Mouse (Mus musculus) lung, embryonic 16.5 days (tissue): Measurements from ENCODE around the gene Tm9sf4. TPM values are rescaled to one million over a fixed set of nuclear protein-coding genes. Genes with fewer than 3 reads are reported as not detected.

Experiments
- ATAC-seq: fragments of 200-750 bp; cut with Nextera tagmentation; 2 replicates; pipeline ENCODE4 v1.8.0; 2017; ENCODE audit warnings: low read depth, mild to moderate bottlenecking, moderate library complexity
- H3K27ac ChIP-seq: fragments of 300-500 bp; sonication (generic); 2 replicates; pipeline ENCODE4 v1.5.1; 2014; ENCODE audit warnings: mild to moderate bottlenecking, control low read depth, low read length
- H3K27me3 ChIP-seq: fragments of 300-500 bp; sonication (generic); 2 replicates; pipeline ENCODE4 v1.6.1; 2014; ENCODE audit warnings: low read depth, low read length, mixed read lengths; ENCODE audit not compliant: control insufficient read depth, insufficient read depth
- H3K36me3 ChIP-seq: fragments of 300-500 bp; sonication (generic); 2 replicates; pipeline ENCODE4 v1.6.1; 2014; ENCODE audit warnings: low read length; ENCODE audit not compliant: control insufficient read depth, insufficient read depth
- H3K4me1 ChIP-seq: fragments of 300-500 bp; sonication (generic); replicated peaks from 2 replicates; pipeline ENCODE4 v1.6.1; 2014; ENCODE audit warnings: low read length, mixed read lengths; ENCODE audit not compliant: control insufficient read depth, insufficient read depth
- H3K4me2 ChIP-seq: fragments of 300-500 bp; sonication (generic); 2 replicates; pipeline ENCODE4 v1.6.1; 2014; ENCODE audit warnings: low read depth, low read length, control low read depth
- H3K4me3 ChIP-seq: fragments of 300-500 bp; sonication (generic); 2 replicates; pipeline ENCODE4 v1.5.1; 2014; ENCODE audit warnings: mild to moderate bottlenecking, low read length, control low read depth
- H3K9ac ChIP-seq: fragments of 300-500 bp; sonication (generic); 2 replicates; pipeline ENCODE4 v1.6.1; 2014; ENCODE audit warnings: low read length, control low read depth
- H3K9me3 ChIP-seq: fragments of 300-500 bp; sonication (generic); 2 replicates; pipeline ENCODE4 v1.6.1; 2016; ENCODE audit warnings: low read length; ENCODE audit not compliant: control insufficient read depth
- WGBS: fragments of 180-500 bp; shearing (Covaris S2); extraction: QIAGEN DNeasy Blood & Tissue Kit; methylation state at CpG from one replicate; pipeline ENCODE4 v1.1.7; 2014; 5-methylcytosine and 5-hydroxymethylcytosine counted together
- polyA plus RNA-seq: library from polyadenylated mRNA; unstranded; fragments of >200 nt; fragmentation: Nextera tagmentation; extraction: Ambion mirVana; gene quantifications from 2 replicates; pipeline ENCODE4 v1.2.1, GENCODE M21; 2015

Gene Tm9sf4
- polyA plus RNA-seq, 1 experiment from 2014 or later = 74.9 TPM

- Histone ChIP-seq H3K27me3 (no peaks in the 10 kb centered on the region), H3K36me3 (no peaks in the 10 kb centered on the region), H3K4me1 (no peaks in the 10 kb centered on the region), H3K4me2 (no peak overlapping the region), H3K4me3 (no peak overlapping the region), H3K27ac (no peak overlapping the region), H3K9ac (no peak overlapping the region), H3K9me3 (no peaks in the 10 kb centered on the region)
- no peak for ATAC-seq
- WGBS = 70% methylated on average over 3 of the region's 3 CpGs
Measured at GRCm38 (mm10) chr2:153218516-153218915, 57.4 kb downstream of the Tm9sf4 start.

GRCm38 (mm10) chr2:153221620-153222019 lies 60.5 kb downstream of the Tm9sf4 start:
- ATAC-seq = no peak
- H3K36me3 ChIP-seq = no peaks in the 10 kb centered on the region
- no peak overlapping the region for H3K27ac ChIP-seq
- peaks cover 11% of the 10 kb centered on the region for H3K4me1 ChIP-seq
- WGBS = 70% methylated on average over 4 of the region's 4 CpGs
- H3K4me2 ChIP-seq = no peak overlapping the region
- H3K9ac ChIP-seq = no peak overlapping the region
- H3K4me3 ChIP-seq = no peak overlapping the region
- no peaks in the 10 kb centered on the region for H3K9me3 ChIP-seq
- H3K27me3 ChIP-seq = no peaks in the 10 kb centered on the region

DNA sequence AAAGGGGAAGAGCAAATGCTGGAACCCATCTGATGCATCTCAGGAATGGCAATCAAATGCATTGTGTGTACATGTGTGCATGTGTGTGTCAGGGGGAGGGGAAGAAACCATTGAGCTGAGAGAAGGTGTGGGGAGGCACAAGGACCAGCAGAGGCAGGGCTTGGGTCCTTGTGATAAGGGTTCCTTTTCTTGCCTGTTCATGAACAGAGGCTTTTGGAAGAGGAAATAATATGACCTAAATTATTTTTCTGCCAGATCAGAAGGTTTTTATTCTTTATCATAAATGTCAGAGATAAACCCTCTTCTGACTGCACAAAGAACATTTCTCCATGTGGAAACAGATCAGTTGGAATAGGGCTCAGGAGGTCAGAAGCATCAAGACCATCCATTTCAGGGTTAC lies 61.0 kb downstream of the Tm9sf4 start:
- no peaks in the 10 kb centered on the region for H3K36me3 ChIP-seq
- H3K9ac ChIP-seq = no peak overlapping the region
- H3K4me2 ChIP-seq = no peak overlapping the region
- ATAC-seq = no peak
- H3K27me3 ChIP-seq = no peaks in the 10 kb centered on the region
- no peak overlapping the region for H3K27ac ChIP-seq
- H3K9me3 ChIP-seq = no peaks in the 10 kb centered on the region
- H3K4me3 ChIP-seq = no peak overlapping the region
- peaks cover 11% of the 10 kb centered on the region for H3K4me1 ChIP-seq

GRCm38 (mm10) chr2:153222566-153222965 lies 61.5 kb downstream of the Tm9sf4 start:
- Histone ChIP-seq H3K9ac (no peak overlapping the region), H3K36me3 (no peaks in the 10 kb centered on the region), H3K27me3 (no peaks in the 10 kb centered on the region), H3K27ac (no peak overlapping the region), H3K4me1 (peaks cover 11% of the 10 kb centered on the region), H3K4me2 (no peak overlapping the region), H3K9me3 (no peaks in the 10 kb centered on the region), H3K4me3 (no peak overlapping the region)
- 90% methylated on average over 2 of the region's 2 CpGs for WGBS
- ATAC-seq = no peak

DNA sequence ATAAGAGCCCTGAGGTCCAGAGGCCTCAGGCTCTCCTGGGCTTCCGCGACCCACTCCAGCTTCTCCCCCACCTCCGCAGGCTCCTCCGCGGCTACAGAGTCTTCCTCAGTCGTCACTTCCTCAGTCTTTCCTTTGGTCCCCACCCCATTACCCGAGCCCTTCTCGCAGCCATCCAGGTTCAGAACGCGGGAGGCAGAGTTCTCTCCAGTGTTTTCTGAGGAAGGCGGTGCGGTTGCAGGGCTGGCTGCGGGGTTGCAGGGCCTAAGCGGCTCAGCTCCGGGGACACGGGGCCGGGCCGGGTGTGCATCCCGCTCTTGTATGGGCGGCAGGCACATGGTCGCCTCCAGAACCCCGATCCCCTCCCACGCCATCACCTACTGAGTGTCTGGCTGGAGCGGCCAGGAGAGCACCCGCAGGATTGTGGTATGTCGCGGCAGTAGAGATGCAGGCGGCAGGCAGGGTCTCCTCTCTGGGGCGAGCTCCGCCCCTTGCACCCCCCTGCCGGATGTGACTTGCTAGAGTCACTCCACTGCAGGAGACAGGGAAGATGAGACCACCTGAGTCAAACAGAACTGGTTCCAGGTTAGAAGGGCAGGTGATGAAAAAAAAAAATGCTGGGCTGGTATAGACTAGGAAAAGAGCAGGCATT lies 64.0 kb downstream of the Tm9sf4 start, which contains the start of gene Tspyl3:
TSS of gene Tspyl3 (minus strand) at position 496 of the 649 bp plus-strand sequence.
- under 1% methylated on average over 31 of the region's 31 CpGs for WGBS
- peak; percentile 76 for ATAC-seq
- H3K4me3 ChIP-seq = peak within 1 kb of the TSS; percentile 61

GRCm38 (mm10) chr2:153225595-153225953 lies 64.5 kb downstream of the Tm9sf4 start:
- H3K27me3 ChIP-seq = no peaks in the 10 kb centered on the region
- no peak for ATAC-seq
- H3K36me3 ChIP-seq = peaks cover 11% of the 10 kb centered on the region
- H3K9ac ChIP-seq = peak overlapping the region; percentile 79
- H3K4me1 ChIP-seq = peaks cover 11% of the 10 kb centered on the region
- peak overlapping the region; percentile 74 for H3K4me2 ChIP-seq
- H3K4me3 ChIP-seq = peak overlapping the region; percentile 61
- H3K27ac ChIP-seq = peak overlapping the region; percentile 47; the same call in 1 of the 2 replicates
- 4% methylated on average over 3 of the region's 3 CpGs for WGBS
- no peaks in the 10 kb centered on the region for H3K9me3 ChIP-seq

More for the DNA sequence above, 64.0 kb downstream of the Tm9sf4 start, which contains the start of gene Tspyl3:
- Histone ChIP-seq H3K36me3 (peaks cover 7% of the 10 kb centered on the region), H3K4me2 (peak within 1 kb of the TSS; percentile 74), H3K27me3 (no peaks in the 10 kb centered on the region), H3K4me1 (peaks cover 11% of the 10 kb centered on the region), H3K9me3 (no peaks in the 10 kb centered on the region), H3K9ac (peak within 1 kb of the TSS; percentile 79), H3K27ac (peak within 1 kb of the TSS; percentile 47)

DNA sequence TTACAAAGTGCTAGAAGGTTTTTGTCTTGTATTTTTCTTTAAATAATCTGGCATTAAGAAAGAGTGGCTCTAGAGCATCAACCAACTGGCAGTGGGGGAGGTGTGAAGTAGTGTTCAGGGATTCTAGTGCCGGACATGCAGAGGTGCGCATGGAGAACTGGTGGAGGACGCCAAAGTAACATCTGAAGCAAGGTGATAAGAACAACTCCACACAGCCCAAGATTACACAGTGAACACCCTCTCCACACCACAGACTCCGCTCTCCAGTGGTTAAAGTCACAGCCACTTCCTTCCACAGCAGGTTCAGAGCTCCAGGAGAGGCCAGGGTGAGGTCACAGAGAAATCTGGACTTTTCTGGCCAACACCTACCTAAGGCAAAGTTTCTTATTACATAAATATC lies 66.9 kb downstream of the Tm9sf4 start:
- 77% methylated on average over 4 of the region's 4 CpGs for WGBS
- peaks cover 30% of the 10 kb centered on the region for H3K36me3 ChIP-seq

DNA sequence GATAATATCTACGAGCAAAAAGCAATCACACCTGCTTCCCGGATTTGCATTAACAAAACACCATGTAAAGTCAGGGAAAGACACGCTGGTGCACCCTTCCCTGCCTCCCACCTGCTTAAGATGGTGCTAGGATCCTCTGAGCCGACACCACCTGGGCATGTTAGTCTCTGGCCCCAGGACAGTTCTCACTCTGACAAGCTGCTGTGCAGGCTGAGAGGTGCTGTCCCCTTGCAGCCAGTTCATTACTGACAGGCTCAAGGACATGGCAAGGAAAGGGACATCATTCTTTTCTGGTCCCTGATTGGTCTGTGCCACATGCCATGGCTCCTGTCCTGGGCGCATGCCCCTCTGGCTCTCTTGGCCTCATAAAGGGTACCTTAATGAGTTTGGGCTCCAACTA lies 67.4 kb downstream of the Tm9sf4 start:
- Histone ChIP-seq H3K27me3 (no peaks in the 10 kb centered on the region), H3K9me3 (no peaks in the 10 kb centered on the region), H3K4me3 (no peak overlapping the region), H3K4me2 (no peak overlapping the region), H3K4me1 (peaks cover 11% of the 10 kb centered on the region), H3K27ac (no peak overlapping the region), H3K9ac (no peak overlapping the region), H3K36me3 (peaks cover 34% of the 10 kb centered on the region)
- 80% methylated on average over 5 of the region's 5 CpGs for WGBS
- ATAC-seq = no peak

More for the DNA sequence above, 66.9 kb downstream of the Tm9sf4 start:
- Histone ChIP-seq H3K9me3 (no peaks in the 10 kb centered on the region), H3K27ac (no peak overlapping the region), H3K9ac (no peak overlapping the region), H3K4me3 (no peak overlapping the region), H3K4me2 (no peak overlapping the region), H3K4me1 (peaks cover 11% of the 10 kb centered on the region), H3K27me3 (no peaks in the 10 kb centered on the region)
- ATAC-seq = no peak

- no peaks in the 10 kb centered on the region for H3K27me3 ChIP-seq
- no peak overlapping the region for H3K4me2 ChIP-seq
- peaks cover 38% of the 10 kb centered on the region for H3K4me1 ChIP-seq
- no peaks in the 10 kb centered on the region for H3K9me3 ChIP-seq
- H3K4me3 ChIP-seq = no peak overlapping the region
- H3K36me3 ChIP-seq = peaks cover 19% of the 10 kb centered on the region
- 66% methylated on average over 4 of the region's 4 CpGs for WGBS
- peak overlapping the region; percentile 87 for H3K27ac ChIP-seq
- no peak for ATAC-seq
- no peak overlapping the region for H3K9ac ChIP-seq
Measured at GRCm38 (mm10) chr2:153237193-153237592, 76.1 kb downstream of the Tm9sf4 start.
